Mouse (Mus musculus): ENCODE data around the gene Kcnf1.

DNA sequence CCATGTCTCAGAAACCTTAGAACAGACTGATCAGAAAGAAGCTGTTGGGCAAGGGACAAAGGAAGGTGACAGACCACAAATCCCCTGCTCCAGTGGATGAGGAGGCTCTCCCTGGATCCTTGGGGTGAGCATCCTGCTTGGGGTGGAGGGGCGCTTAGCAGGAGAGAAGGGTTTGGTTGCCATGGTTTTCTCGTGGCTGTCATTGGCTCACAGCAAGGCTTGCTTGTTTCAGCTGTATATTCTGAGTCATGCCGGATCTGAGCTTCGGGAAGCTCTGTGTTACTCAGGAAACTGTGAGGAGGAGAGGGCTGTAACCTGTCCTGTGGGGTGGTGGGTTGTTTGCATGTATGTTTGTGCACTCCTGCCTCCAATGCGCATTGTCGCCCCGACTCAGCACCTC, 23.8 kb downstream of the Kcnf1 start:
- TF ChIP-seq CTCF (IDR thresholded peaks at IDR 0.05; ENCODE audit: low read depth, low read length) (no peak), POLR2A (IDR thresholded peaks at IDR 0.05; ENCODE audit: insufficient read depth, low read length) (no peak), EP300 (IDR thresholded peaks at IDR 0.05; ENCODE audit: insufficient read depth, low read depth, low read length) (no peak)

Data from ES-Bruce4 (cell line).